Mouse (Mus musculus): ENCODE data around the gene Fbxl7. TPM values are rescaled to one million over a fixed set of nuclear protein-coding genes. Genes with fewer than 3 reads are reported as not detected.
A peak's percentile ranks its signal among the peaks of the same experiment; 100 is the strongest.

The Fbxl7 gene
- 1 to 10 TPM; 2.3 to 2.5 TPM for total RNA-seq (2021)
- long read RNA-seq, experiment 1, partial matches to known transcripts = 0 of 2 reads
- long read RNA-seq, experiment 1, other reads (novel, unspliced or antisense) = 2 of 2 reads
- long read RNA-seq, experiment 2, partial matches to known transcripts = 0 of 1 reads
- long read RNA-seq, experiment 2, other reads (novel, unspliced or antisense) = 1 of 1 reads

DNA sequence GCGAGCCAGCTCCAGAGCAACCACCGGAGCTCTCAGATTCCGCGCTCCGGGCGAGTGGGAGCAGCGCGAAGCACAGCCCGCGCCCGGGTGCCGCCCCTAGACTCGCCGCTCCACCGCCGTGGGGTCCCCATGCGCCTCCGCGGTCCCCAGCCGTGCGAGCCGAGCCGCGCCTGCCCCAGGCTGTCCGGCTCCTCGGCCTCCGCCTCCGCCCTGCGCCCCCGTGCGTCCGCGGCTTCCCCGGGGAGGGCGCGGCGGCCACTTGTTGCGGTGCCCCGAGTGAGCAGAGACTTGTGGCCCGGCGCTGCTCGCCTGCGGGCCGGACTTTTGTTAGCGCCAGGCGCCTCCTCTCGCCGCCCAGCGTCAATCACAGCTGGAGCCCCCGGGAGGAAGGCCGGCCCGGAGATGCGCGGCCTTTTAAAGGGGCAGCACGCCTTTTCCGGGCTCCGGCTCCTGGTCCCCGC, at the start of gene Fbxl7:
Fbxl7 (minus strand) TSS at position 330 of the 461 bp plus-strand sequence.
- peak; percentile 87 to 93 for DNase-seq

GRCm38 (mm10) chr15:26922026-26922425, 26.6 kb upstream of the Fbxl7 start:
- DNase-seq = no peak

DNA sequence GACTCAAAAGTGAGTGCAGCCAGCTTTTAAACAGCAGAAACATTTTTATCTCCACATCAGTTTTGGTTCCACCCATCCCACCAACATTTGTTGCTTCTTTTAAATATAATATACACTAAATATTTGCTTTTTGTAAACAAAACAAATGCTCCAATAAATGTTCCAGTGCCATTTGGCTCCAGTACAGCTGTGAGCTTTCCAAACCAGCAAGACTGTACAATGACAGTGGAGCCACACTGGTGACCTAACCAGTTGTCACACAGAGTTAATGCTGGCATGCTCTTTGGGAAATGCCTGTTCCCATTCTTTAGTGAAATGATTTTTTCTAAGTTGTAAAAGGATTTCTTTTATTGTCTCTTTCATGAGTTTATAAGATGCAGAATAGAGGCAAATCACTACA, 18.0 kb upstream of the Fbxl7 start:
- no peak for DNase-seq

DNA sequence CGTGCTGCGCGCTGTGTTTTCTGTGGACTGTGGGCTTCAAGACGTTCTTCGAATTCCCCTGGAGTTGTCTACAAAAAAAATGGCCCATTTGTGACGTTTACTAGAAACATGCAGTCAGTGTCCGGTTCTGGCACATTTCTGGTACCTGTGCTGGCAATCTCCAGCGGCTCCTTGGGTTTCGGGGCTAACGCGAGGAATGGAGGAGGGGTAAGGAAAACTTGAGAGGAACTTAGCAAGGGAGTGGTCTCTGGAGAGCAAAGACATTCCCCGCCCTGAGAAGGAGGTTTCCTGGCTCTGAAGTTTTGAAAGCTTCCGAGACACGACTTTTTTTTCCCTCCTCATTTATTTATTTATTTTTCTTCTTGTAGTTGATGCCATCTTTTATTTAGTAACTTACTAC, 381 bp upstream of the Fbxl7 start:
- DNase-seq = peak in 1 of 2 experiments; percentile 31

GRCm38 (mm10) chr15:26894801-26895229, 565 bp downstream of the Fbxl7 start:
- peak; percentile 53 for DNase-seq

DNA sequence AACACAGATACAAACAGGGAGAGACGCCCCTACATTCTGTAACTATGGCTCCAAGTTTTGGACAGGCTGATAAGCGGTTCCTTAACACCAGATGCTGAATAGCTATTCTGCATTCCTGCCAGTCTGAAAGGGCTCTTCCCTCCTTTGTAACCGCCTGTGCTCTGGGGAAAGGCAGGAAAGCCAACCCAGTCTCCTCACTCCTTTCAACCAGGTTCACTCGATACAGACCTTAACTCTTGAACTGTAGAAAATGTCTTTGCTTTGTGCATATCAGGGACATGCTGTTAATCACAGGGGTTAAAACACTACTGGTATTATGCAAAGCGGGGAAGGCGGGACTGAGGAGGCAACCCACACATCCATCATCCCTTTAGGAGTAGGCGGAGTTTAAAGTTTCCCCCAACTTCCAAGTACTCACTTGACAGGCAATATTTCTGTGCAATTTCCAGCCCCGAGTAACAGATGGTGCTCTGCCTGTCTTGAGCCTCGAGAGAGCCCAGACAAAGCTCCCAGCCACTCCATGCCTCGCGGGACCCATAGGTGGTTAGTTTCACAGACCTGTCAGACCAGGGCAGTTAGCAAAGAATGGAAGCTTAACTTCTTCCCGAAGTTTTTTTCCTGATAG, 1.2 kb downstream of the Fbxl7 start:
- DNase-seq = peak; percentile 67 to 72

DNA sequence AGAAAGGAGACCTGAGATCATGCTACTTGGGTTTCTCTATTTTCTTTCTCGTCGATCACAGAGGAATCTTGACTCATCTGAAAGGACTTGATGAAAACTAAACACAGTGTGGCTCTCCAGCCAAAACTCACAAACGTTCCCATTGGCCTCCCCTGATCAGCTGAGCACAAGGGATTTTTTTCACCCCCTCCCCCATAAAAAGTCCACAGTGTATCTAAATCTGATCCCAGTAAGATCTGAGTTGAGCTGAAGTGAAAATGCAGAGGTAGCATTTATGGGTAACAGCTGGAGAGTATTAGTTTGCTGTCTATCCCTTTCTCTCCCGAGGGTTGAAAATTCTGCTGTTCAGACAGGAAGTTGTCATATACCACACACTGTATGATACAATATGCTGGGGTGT, 2.2 kb downstream of the Fbxl7 start:
- DNase-seq = no peak

DNA sequence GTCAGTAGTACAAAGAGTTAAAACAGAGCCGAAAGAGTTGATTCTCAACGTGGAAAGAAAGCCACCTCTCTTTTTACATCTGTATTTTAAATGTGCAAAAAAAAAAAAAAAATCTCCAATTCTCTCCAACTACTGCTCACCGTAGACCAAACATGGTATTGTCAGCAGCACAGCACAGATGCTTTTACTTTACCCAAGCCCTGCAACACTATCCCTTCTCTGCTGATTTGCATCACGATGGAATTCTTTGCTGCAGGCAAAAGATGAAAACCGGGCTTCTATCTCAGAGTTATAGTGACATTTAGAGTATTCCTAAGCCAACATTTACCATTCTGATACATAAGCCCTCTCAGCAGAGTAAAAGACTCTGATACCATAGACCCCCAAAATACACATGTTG, 5.4 kb downstream of the Fbxl7 start:
- DNase-seq = no peak

DNA sequence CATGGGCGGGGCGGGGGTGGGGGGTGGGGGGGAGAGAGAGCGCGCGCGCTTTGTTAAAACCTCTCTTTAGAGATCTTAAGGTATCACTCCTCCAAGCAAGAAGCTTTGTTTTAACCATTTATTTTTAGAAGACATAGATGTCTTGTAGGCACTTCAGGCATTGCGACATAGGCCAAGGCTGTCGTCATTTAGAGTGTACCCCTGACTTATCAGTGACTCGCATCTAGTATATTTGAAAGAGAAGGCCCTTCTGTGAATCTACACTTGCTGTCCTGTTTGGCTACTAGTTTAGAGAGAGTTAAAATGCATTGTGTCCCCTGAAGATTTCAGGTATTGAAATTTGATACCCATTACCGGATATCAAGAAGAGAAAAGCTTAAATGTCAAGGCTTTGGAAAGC, 7.2 kb downstream of the Fbxl7 start:
- no peak for DNase-seq

- no peak for DNase-seq
Observed at GRCm38 (mm10) chr15:26885979-26886378, 9.4 kb downstream of the Fbxl7 start.

DNA sequence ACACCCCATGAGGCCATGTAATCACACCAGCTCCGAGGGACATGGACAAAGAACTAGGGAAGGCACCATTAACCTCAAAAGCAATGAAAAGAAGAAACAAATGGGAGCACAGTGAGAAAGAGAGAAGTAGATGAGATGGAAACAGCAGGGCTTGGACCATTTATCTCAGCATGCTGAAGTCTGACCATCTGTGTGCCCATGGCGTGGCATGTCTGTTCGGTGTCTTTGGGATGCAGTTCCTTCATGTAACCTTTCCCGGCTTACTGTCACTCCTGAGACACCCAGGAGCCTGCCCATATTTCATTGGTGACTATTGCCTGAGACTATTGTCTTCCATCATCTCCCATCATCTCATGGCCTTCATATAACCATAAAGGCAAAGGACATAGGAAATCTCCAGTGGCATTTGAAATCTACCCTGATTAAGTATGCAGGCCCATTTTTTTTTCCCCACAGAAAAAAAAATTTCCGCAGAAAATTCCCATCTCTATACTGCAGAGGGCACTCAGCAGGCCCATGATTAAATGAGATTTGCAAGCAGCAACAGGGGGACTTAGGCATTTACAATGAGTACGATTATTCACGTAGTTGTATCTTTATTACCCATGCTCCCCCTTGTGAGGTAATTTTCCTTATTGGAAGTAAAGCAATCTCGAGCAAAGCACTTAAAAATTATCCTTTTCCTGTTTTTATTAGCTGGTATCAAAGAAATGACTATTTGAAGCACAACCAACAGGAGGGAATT, 15.0 kb downstream of the Fbxl7 start:
- no peak for DNase-seq

- DNase-seq = peak; percentile 73 to 83
Observed at GRCm38 (mm10) chr15:26875687-26876086, 19.7 kb downstream of the Fbxl7 start.

DNA sequence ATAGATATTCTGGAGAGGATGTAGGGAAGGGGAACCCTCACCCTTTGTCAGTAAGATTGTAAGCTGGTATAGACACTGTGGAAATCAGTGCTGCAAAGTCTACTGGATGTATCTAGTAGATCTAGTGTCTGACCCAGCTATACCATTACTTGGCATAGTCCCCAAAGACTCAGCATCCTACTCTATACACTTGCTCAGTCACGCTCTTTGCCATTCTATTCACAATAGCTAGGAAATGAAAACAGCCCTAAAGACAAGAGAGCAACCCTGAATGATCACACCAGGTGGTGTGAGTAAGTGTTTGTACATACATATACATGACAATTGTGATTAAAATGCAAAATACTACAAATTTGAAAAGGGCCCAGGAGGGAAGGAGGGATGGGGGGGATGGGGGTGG, 23.1 kb downstream of the Fbxl7 start:
- DNase-seq = no peak

- no peak for DNase-seq
Observed at GRCm38 (mm10) chr15:26869197-26869596, 26.2 kb downstream of the Fbxl7 start.

DNA sequence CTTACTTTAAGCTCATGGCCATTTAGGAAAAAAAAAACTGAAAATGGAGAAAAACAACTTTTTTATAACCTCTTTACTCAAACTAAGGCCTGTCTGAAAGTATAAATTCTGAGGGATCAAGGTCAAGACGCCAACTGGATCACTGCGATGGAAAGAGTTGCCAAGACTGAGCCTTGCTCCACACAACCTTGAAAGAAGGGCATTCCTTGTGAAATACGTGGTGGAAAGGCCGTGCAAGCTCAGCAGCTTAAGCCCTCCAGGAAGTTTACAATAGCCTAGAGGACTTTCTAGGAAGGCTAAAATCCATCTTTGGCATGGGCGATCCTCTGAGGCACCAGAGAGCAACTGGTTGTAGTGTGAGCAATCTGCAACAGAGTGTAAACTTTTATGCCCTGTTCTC, 27.9 kb downstream of the Fbxl7 start:
- no peak for DNase-seq

- no peak for DNase-seq
Observed at GRCm38 (mm10) chr15:26862173-26862572, 33.2 kb downstream of the Fbxl7 start.

DNA sequence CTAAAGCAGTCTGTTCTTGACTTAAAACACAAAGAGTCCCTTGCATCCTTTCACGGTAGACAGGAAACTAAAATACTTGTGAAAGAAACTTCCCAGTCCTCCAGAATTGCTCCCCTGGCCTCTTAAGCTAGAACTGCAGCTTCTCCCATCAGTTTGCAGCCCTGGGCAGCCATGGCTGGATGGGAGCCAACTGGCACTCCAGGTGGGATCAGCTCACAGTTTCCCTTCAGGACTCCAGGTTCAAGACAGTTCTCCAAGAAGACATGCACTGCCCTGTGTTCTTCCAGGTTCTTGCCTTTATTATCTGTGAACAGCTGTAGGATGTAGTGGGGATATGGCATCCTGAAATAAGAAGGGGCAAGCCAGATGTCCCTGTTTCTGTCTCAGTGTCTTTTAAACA, 45.8 kb downstream of the Fbxl7 start:
- no peak for DNase-seq

DNA sequence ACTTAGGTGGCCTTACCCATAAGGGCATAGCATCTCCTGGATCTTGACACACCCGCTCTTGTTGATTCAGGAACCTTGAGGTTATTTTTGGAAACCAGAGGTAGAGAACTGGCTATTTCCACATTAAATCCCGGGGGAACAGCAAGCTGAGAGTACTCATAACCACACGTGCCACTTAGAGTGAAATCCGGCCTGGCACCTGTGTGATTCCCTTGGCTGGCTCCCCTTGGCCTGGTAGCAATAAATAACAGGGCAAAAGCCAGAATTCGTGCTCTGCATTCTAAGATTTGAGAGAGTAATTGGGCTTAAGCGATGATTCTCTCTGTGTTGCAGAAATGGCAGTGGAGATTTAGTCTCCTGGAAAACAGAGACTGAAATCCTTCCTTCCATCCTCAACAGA, 53.2 kb downstream of the Fbxl7 start:
- no peak for DNase-seq

GRCm38 (mm10) chr15:26838386-26838785, 57.0 kb downstream of the Fbxl7 start:
- DNase-seq = no peak

GRCm38 (mm10) chr15:26837200-26837599, 58.2 kb downstream of the Fbxl7 start:
- DNase-seq = peak in 1 of 2 experiments; percentile 6

DNA sequence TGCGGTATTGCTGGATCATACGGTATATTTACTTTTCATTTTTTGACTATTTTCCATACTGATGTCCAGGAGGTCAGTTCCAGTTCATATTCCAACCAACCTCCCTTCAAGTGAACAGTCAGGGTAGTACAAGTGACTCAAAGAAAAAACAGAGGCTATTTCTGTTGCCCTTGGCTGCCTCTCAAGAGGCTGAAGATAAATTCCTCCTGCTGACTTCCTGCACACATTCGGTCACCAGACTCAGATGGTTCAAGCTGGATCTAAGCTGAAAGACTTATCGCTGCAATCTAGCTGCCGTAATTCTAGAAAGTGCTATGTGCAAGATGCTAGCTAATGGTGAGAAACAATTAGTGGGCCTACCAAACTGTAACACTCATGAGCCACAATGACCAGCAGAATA, 61.0 kb downstream of the Fbxl7 start:
- DNase-seq = peak; percentile 22 to 48

- DNase-seq = no peak
Observed at GRCm38 (mm10) chr15:26831141-26831540, 64.2 kb downstream of the Fbxl7 start.

- no peak for DNase-seq
Observed at GRCm38 (mm10) chr15:26816931-26817330, 78.4 kb downstream of the Fbxl7 start.

Data from heart, adult 18-20 months (tissue).